Mouse (Mus musculus) E14TG2a.4 (cell line): ENCODE results near the gene Dolpp1.

Experiments
- CTCF ChIP-seq: conservative IDR thresholded peaks from 2 replicates; pipeline ENCODE4 v1.5.1; 2014; ENCODE audit warnings: low read length
- NANOG ChIP-seq: IDR thresholded peaks from 2 replicates; pipeline ENCODE4 v1.6.1; 2014; ENCODE audit warnings: borderline replicate concordance, low read length, mixed read lengths
- POU5F1 ChIP-seq: IDR thresholded peaks from 2 replicates; pipeline ENCODE4 v1.6.1; 2014; ENCODE audit warnings: low read length, borderline replicate concordance

GRCm38 (mm10) chr2:30396246-30396645 lies 4.2 kb downstream of the Dolpp1 start:
- no peak for TF ChIP-seq CTCF
- TF ChIP-seq NANOG, result no peak
- TF ChIP-seq POU5F1, result no peak
